Mouse (Mus musculus): ENCODE measurements around the gene Mcrip2. TPM values are rescaled to one million over a fixed set of nuclear protein-coding genes. Genes with fewer than 3 reads are reported as not detected.

Gene Mcrip2
- total and polyA plus RNA-seq, 3 experiments = 1.4 to 16.1 (median 1.7) TPM

DNA sequence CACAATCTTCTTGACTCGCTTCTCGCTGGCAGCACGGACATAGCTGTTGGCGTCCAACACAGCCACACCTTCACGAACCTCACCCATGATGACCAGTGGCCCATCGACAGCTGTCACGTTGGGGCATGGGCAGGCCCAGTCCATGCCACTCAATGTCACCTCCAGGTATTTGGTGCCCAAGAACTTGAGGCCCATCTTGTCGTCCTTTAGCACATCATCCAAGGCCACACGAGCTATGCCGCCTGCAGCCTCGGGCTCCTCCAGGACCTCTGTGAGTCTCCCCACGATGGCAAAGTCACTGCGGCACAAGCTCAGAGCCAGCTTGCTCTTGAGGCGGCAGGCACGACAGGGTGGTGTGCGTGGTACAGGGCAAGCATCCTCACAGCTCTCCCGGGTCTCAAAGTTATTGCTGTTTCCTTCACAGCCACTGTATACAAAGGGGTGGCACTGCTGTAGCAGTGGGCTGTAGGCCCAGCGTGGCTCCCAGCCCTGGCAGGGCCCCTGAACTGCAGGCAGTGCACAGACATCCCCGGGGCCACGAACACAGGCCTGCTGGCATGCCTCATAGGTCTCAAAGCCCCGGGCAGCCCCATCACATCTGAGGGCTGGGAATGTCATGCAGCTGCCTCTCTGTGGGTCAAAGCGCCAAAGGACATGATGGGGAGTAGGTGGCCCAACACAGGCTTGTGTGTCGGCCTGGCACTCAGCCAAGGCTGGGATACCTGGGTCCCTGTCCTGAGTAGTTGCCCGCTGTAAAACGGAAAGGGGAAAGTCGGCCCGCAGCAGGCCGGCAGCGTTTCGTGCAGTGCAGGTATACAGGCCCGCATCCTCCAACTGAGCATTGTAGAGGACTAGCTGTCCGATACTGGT lies 9.4 kb upstream of the Mcrip2 start:
- dilution Hi-C loops (cut with MboI; ENCODE audit: extremely low pct_ligation_motif_present, extremely low pct_unique_long_range_greater_than_20kb, low sequenced_read_pairs) = no loop called here
- Histone ChIP-seq H3K27me3 (replicated peaks) (peaks cover 3% of the 10 kb centered on the region), H3K4me3 (replicated peaks in 1 of 3; ENCODE audit: low read depth in 2 of 3, low read length in 2 of 3, poor library complexity in 1 of 3) (no peak overlapping the region), H3K4me2 (ENCODE audit: insufficient read depth, low read depth, poor library complexity, severe bottlenecking) (no peak overlapping the region), H3K79me2 (replicated peaks; ENCODE audit: control insufficient read depth, extremely low read depth, insufficient read depth, poor library complexity, severe bottlenecking) (no peaks in the 10 kb centered on the region), H3K36me3 (replicated peaks in 1 of 2; ENCODE audit: control insufficient read depth in 1 of 2, insufficient read depth in 1 of 2, low read length in 1 of 2) (peaks cover 40 to 64% of the 10 kb centered on the region in 2 experiments), H3K9ac (ENCODE audit: insufficient read depth, low read depth) (no peak overlapping the region), H3K27ac (ENCODE audit: insufficient read depth, low read depth) (no peak overlapping the region), H3K9me3 (replicated peaks; ENCODE audit: low read length) (no peaks in the 10 kb centered on the region), H3K4me1 (ENCODE audit: control insufficient read depth in 1 of 2, insufficient read depth in 2 of 2) (peaks cover 6 to 18% of the 10 kb centered on the region in 2 experiments)
- no peak for DNase-seq (ENCODE audit: extremely low read depth)
- in situ Hi-C loops (cut with MboI; ENCODE audit: low pct_ligation_motif_present, low pct_unique_long_range_greater_than_20kb, low sequenced_read_pairs) = no loop called here
- TF ChIP-seq NELFE (IDR thresholded peaks at IDR 0.05; ENCODE audit: low read depth, low read length) = no peak
- TF ChIP-seq MEF2A (IDR thresholded peaks at IDR 0.05; ENCODE audit: borderline replicate concordance, low read depth, low read length) = no peak
- TF ChIP-seq HCFC1 (IDR thresholded peaks at IDR 0.05; ENCODE audit: low read depth, low read length) = no peak
- no peak for TF ChIP-seq RAD21 (IDR thresholded peaks at IDR 0.05; ENCODE audit: low read depth, low read length)
- TF ChIP-seq MAZ (IDR thresholded peaks at IDR 0.05; ENCODE audit: low read depth, low read length) = no peak
- TF ChIP-seq USF2 (conservative IDR thresholded peaks at IDR 0.05; ENCODE audit: low read depth, low read length) = no peak
- TF ChIP-seq RCOR1 (conservative IDR thresholded peaks at IDR 0.05; ENCODE audit: low read depth, low read length) = no peak
- TF ChIP-seq USF1 (IDR thresholded peaks at IDR 0.05; ENCODE audit: low read depth, low read length) = no peak

DNA sequence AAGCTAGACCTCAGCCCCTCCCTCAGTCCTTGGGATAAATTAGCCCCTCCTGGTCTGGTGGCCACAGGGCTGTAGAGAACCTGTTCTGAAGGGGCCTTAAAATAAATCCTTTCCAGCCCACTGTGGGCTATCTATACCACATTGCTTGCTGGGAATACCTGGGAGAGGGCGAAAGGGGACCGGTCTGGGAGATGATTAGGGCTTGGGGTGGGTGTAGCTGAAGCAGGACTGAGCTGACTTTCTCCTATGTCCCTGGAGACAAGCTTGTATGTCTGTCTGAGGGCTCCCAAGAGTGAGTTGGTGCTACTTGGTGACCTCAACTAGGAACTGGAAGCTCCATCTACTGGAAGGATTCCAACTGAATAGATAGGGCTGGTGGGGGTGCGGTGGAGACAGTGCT lies 8.5 kb upstream of the Mcrip2 start:
- DNase-seq (ENCODE audit: extremely low read depth) = no peak

More for the DNA sequence above, 8.5 kb upstream of the Mcrip2 start:
- in situ Hi-C loops (cut with MboI; ENCODE audit: low pct_ligation_motif_present, low pct_unique_long_range_greater_than_20kb, low sequenced_read_pairs) = no loop called here
- dilution Hi-C loops (cut with MboI; ENCODE audit: extremely low pct_ligation_motif_present, extremely low pct_unique_long_range_greater_than_20kb, low sequenced_read_pairs) = no loop called here
- Histone ChIP-seq H3K4me2 (ENCODE audit: insufficient read depth, low read depth, poor library complexity, severe bottlenecking) (no peak overlapping the region; the same call in 1 of the 2 replicates), H3K9ac (ENCODE audit: insufficient read depth, low read depth) (no peak overlapping the region), H3K27me3 (replicated peaks) (peaks cover 12% of the 10 kb centered on the region), H3K9me3 (replicated peaks; ENCODE audit: low read length) (no peaks in the 10 kb centered on the region), H3K79me2 (replicated peaks; ENCODE audit: control insufficient read depth, extremely low read depth, insufficient read depth, poor library complexity, severe bottlenecking) (no peaks in the 10 kb centered on the region), H3K4me1 (ENCODE audit: control insufficient read depth in 1 of 2, insufficient read depth in 2 of 2) (peaks cover 6 to 18% of the 10 kb centered on the region in 2 experiments), H3K27ac (ENCODE audit: insufficient read depth, low read depth) (no peak overlapping the region), H3K4me3 (replicated peaks in 1 of 3; ENCODE audit: low read depth in 2 of 3, low read length in 2 of 3, poor library complexity in 1 of 3) (no peak overlapping the region), H3K36me3 (replicated peaks in 1 of 2; ENCODE audit: control insufficient read depth in 1 of 2, insufficient read depth in 1 of 2, low read length in 1 of 2) (peaks cover 31 to 54% of the 10 kb centered on the region in 2 experiments)
- TF ChIP-seq USF1 (IDR thresholded peaks at IDR 0.05; ENCODE audit: low read depth, low read length) = no peak
- TF ChIP-seq ELF1 (IDR thresholded peaks at IDR 0.05; ENCODE audit: low read depth, low read length) = no peak
- no peak for TF ChIP-seq JUND (conservative IDR thresholded peaks at IDR 0.05; ENCODE audit: low read depth, low read length)
- TF ChIP-seq CHD1 (IDR thresholded peaks at IDR 0.05; ENCODE audit: low read depth, low read length) = no peak
- no peak for TF ChIP-seq JUN (IDR thresholded peaks at IDR 0.05; ENCODE audit: insufficient read depth, low read depth, low read length)
- no peak for TF ChIP-seq BHLHE40 (IDR thresholded peaks at IDR 0.05; ENCODE audit: low read depth, low read length)
- TF ChIP-seq SMC3 (IDR thresholded peaks at IDR 0.05; ENCODE audit: low read depth, low read length) = no peak
- TF ChIP-seq ZC3H11A (IDR thresholded peaks at IDR 0.05; ENCODE audit: low read depth, low read length) = no peak
- TF ChIP-seq ZNF384 (IDR thresholded peaks at IDR 0.05; ENCODE audit: low read depth, low read length) = no peak
- no peak for TF ChIP-seq PAX5 (IDR thresholded peaks at IDR 0.05; ENCODE audit: low read length)
- no peak for TF ChIP-seq HCFC1 (IDR thresholded peaks at IDR 0.05; ENCODE audit: low read depth, low read length)
